Mouse (Mus musculus) lung, postnatal 14 days (tissue): ENCODE measurements at regions not wholly inside any gene's neighbourhood (a gene's known extent, or its start where the extent isn't known, plus 50 kb on each side); places are given as distances from the start of the nearest gene placed in this dataset.
"Not testable (repeated sequence)": the region's sequence is repeated elsewhere in the genome, so short reads cannot be mapped to it uniquely, and the experiment has no call there.

Source experiments
- DNase-seq: peaks from one replicate; pipeline ENCODE4 v3.0.0; 2021

DNA sequence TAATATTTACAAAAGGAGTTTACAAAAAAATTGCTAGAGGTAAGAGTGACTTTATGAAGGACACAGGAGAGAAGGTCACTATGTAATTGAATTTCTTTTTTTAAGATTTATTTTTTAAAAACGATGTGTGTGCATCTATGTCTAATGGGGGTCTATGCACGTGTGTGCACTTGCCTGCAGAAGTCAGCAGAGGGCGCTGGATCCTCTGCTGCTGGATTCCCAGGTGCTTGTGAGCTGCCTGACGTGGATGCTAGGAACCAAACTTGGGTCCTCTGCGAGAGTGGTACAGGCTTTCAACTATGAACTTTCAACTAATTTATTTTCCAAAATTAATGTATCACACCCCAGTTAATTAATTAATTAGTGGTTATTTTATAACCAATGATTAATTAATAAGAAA, 85.0 kb downstream of the Glrx3 start:
- no peak for DNase-seq

DNA sequence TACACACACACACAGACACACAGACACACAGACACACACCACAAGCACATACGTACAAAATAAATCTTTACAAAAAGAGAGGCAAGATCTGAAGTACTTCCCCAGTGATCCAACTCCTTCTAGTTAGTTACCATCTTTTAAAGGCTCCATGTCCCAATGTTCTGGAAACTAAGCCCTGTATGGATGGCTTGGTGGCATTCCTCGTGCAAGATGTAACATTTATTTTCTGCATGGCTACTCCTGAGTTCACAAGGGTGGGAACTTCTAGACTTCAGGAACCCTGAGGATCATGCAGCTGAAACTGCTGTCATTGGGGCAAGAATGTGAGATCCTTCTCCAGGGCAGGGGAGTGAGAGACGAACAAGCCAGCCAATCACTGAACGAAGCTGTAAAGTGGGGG, 96.1 kb downstream of the Glrx3 start:
- no peak for DNase-seq

- DNase-seq = peak; percentile 9
Observed at GRCm38 (mm10) chr7:137549991-137550390, 112.6 kb downstream of the Glrx3 start.

- no peak for DNase-seq
Observed at GRCm38 (mm10) chr7:137552551-137553198, 115.3 kb downstream of the Glrx3 start.

GRCm38 (mm10) chr7:137555481-137555880, 118.1 kb downstream of the Glrx3 start:
- no peak for DNase-seq

- no peak for DNase-seq
Observed at GRCm38 (mm10) chr7:137557439-137557838, 120.0 kb downstream of the Glrx3 start.

DNA sequence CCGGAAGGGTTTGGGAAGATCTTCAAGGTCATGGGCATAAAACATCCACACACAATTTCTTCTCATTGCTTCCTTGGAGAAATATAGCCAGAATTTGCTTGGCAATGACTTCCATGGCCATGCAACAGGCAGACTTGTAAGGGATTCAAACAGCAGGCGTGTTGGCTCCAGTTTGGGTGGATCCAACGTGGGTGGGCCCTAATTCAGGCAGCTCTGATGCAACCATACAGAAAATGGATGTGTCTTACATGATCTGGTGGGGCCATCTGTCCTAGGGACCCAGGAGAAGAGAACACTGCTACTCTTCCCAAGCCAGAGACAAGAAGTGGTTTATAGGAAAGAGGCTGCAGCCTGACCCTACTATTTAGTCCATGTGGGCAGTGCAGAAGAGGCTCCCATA, 121.5 kb downstream of the Glrx3 start:
- DNase-seq = no peak

GRCm38 (mm10) chr7:137570199-137570598, 132.8 kb downstream of the Glrx3 start:
- no peak for DNase-seq

GRCm38 (mm10) chr7:137575491-137575890, 138.1 kb downstream of the Glrx3 start:
- DNase-seq = no peak

GRCm38 (mm10) chr7:137576251-137576650, 138.8 kb downstream of the Glrx3 start:
- no peak for DNase-seq

- DNase-seq = no peak
Observed at GRCm38 (mm10) chr7:137583556-137583955, 146.1 kb downstream of the Glrx3 start.

DNA sequence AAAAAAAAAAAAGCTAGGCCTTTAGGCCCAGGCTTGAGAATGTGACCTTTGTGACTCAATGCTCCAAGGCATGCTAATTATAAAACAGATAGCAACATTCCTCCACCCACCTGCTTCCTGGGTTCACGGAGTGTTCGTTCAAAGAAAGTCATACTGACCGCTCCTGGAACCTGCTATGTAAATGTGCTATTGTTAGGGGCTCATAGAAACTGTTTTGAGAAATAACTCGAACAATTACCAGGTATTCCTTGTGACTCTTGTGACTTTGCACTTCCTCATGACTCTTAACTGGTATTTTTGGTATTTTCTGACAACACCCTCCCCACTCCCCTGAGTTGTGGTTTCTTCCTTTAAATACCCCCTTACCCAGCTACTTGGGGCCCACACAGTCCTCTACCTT, 147.5 kb downstream of the Glrx3 start:
- DNase-seq = not testable (repeated sequence)

- DNase-seq = no peak
Observed at GRCm38 (mm10) chr7:137593570-137593969, 156.2 kb downstream of the Glrx3 start.

- no peak for DNase-seq
Observed at GRCm38 (mm10) chr7:137595567-137595966, 158.2 kb downstream of the Glrx3 start.

- no peak for DNase-seq
Observed at GRCm38 (mm10) chr7:137596161-137596560, 158.7 kb downstream of the Glrx3 start.

DNA sequence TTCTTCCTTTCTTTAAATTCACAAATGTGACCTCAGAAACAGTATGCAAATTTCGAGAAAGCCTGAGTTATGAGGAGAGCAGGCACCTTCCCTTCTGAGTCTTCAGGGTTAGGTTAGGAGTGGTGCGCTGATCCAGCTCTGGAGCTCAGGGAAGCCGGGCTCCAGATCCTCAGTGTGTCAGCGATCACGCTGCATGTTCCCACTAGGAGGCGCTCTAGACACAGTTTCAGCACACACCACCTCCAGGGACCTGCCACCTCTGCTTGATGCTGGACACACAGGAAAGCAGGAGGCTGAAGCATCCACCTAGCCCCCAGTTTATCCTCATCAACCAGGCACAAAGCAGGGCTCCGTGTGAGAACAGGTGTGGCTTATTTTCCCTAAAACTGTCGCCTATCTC, 165.6 kb downstream of the Glrx3 start:
- DNase-seq = peak; percentile 67

- no peak for DNase-seq
Observed at GRCm38 (mm10) chr7:137609752-137610151, 172.3 kb downstream of the Glrx3 start.

GRCm38 (mm10) chr7:137611363-137611762, 173.9 kb downstream of the Glrx3 start:
- DNase-seq = no peak

GRCm38 (mm10) chr7:137611891-137612522, 174.6 kb downstream of the Glrx3 start:
- DNase-seq = no peak

- no peak for DNase-seq
Observed at GRCm38 (mm10) chr7:137618406-137619133, 181.2 kb downstream of the Glrx3 start.

DNA sequence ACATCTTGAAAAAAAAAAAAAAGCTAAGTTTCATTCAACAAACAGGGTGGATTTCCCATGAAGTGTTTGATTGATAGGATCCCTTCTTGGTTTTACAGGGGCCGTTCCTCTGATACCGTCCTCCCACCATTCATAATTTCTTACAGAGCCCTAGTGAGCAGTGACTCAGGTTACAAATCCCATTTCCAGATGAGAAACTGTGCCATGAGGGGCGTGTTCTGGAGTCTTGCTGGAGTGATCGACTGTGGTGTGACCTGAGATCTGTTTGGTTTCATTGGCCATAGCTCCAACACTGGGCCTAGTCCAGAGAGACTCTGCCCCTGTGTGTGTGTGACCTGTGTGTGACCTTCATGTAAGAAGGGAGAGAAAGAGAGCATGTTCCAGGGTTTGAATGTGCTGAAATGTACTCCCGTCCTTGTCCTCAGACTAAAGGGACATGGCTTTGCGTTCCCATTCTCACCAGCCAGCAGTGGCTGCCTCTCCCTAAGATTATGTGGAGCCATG, 181.9 kb downstream of the Glrx3 start:
- DNase-seq = no peak

DNA sequence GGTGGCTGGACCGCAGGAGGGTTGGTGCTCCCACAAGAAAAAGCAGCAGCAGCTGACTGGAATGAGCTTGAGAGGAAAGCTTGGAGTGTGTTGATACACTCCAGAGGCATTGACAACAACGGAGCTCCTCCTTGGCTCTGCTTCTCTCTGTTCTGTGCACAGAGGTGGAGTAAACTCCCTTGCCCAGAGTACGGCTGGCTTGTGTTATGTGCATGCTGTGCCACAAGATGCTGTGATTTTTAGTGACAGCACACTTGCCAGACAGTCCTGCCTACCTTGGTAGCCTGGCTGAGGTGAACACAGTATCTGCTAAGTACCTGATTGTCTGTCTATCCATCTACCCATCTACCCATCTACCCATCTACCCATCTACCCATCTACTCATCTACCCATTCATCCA, 190.9 kb downstream of the Glrx3 start:
- no peak for DNase-seq

DNA sequence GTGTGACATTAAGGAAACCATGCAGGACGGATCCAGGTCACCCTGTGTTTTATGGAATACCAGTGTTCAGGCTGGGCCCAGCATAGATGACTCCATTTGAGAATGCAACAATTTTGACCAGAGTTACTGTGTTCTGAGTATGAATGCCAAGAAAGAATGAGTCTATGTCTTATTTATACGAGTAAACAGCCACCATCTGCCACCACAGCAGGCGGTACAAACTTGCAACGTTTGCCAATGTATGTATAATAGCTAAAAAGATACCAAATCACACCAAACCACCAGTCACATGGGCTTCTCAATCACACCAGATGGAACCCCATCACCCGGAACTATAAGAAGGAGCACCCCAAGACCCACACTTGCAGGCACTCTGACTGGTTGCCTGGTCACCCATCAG, 192.1 kb downstream of the Glrx3 start:
- DNase-seq = no peak

DNA sequence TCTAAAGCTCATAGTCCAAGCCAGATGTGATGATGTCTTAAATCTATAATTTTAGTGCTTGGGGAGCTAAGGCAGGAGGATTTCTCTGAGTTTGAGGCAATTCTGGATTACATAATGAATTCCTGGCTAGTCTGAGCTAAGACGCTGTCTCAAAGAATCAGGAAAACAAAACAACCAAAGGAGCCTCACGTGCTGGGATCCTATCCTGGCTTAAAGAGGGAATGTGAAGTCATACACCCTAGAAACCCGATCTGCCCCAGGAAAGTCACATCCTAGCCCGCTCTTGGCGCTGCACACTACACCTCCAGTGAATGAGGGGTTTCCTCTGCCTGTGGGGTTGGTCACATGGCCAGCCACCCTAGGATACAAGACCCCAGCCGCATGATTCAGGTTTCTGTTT, 211.2 kb downstream of the Glrx3 start:
- no peak for DNase-seq
